Mouse (Mus musculus) neural tube, embryonic 12.5 days (tissue): ENCODE results near the gene Lrp4. TPM values are rescaled to one million over a fixed set of nuclear protein-coding genes. Genes with fewer than 3 reads are reported as not detected.

ENCODE experiments used
- ATAC-seq: fragments of 200-750 bp; cut with Nextera tagmentation; 2 replicates; pipeline ENCODE4 v1.8.0; 2017; ENCODE audit warnings: low read depth, mild to moderate bottlenecking, moderate TSS enrichment, moderate library complexity; ENCODE audit not compliant: low FRiP score
- H3K27ac ChIP-seq: fragments of 300-500 bp; sonication (generic); 2 replicates; pipeline ENCODE4 v1.5.1; 2016
- H3K27me3 ChIP-seq: fragments of 300-500 bp; sonication (generic); replicated peaks from 2 replicates; pipeline ENCODE4 v1.6.1; 2016; ENCODE audit warnings: mild to moderate bottlenecking
- H3K36me3 ChIP-seq: fragments of 300-500 bp; sonication (generic); 2 replicates; pipeline ENCODE4 v1.6.1; 2016; ENCODE audit warnings: mild to moderate bottlenecking
- H3K4me1 ChIP-seq: fragments of 300-500 bp; sonication (generic); 2 replicates; pipeline ENCODE4 v1.6.1; 2016
- H3K4me2 ChIP-seq: fragments of 300-500 bp; sonication (generic); replicated peaks from 2 replicates; pipeline ENCODE4 v1.6.1; 2016; ENCODE audit warnings: mild to moderate bottlenecking
- H3K4me3 ChIP-seq: fragments of 300-500 bp; sonication (generic); 2 replicates; pipeline ENCODE4 v1.5.1; 2016
- H3K9ac ChIP-seq: fragments of 300-500 bp; sonication (generic); 2 replicates; pipeline ENCODE4 v1.6.1; 2016; ENCODE audit warnings: mild to moderate bottlenecking
- H3K9me3 ChIP-seq: fragments of 300-500 bp; sonication (generic); 2 replicates; pipeline ENCODE4 v1.6.1; 2016; ENCODE audit warnings: mild to moderate bottlenecking
- WGBS: fragments of 180-500 bp; shearing (Covaris S2); methylation state at CpG from one replicate; pipeline ENCODE4 v1.1.7; 2016; 5-methylcytosine and 5-hydroxymethylcytosine counted together
- polyA plus RNA-seq: library from polyadenylated mRNA; unstranded; fragments of >200 nt; fragmentation: Nextera tagmentation; extraction: Ambion mirVana; gene quantifications from 2 replicates; pipeline ENCODE4 v1.2.1, GENCODE M21; 2016

Lrp4 gene
- polyA plus RNA-seq, 1 experiment from 2014 or later, result 5.3 TPM

GRCm38 (mm10) chr2:91455826-91456225 lies 1.5 kb upstream of the Lrp4 start:
- WGBS, result 3% methylated on average over 4 of the region's 4 CpGs
- Histone ChIP-seq H3K4me3 (no peak overlapping the region), H3K27ac (no peak overlapping the region), H3K4me1 (peaks cover 17% of the 10 kb centered on the region; the same call in 1 of the 2 replicates), H3K36me3 (no peaks in the 10 kb centered on the region), H3K9ac (no peak overlapping the region), H3K4me2 (no peak overlapping the region), H3K9me3 (no peaks in the 10 kb centered on the region), H3K27me3 (no peaks in the 10 kb centered on the region)
- ATAC-seq, result no peak

GRCm38 (mm10) chr2:91456491-91457100 lies 715 bp upstream of the Lrp4 start:
- Histone ChIP-seq H3K27ac (no peak overlapping the region), H3K4me1 (peaks cover 24% of the 10 kb centered on the region), H3K27me3 (no peaks in the 10 kb centered on the region), H3K4me3 (peak overlapping the region; percentile 72), H3K9ac (no peak overlapping the region), H3K36me3 (no peaks in the 10 kb centered on the region), H3K9me3 (no peaks in the 10 kb centered on the region), H3K4me2 (peak overlapping the region; percentile 97)
- 43% methylated on average over 9 of the region's 9 CpGs for WGBS
- no peak for ATAC-seq

GRCm38 (mm10) chr2:91457656-91458251 lies 443 bp downstream of the Lrp4 start:
- WGBS, result under 1% methylated on average over 45 of the region's 45 CpGs
- peak; percentile 51 for ATAC-seq
- H3K4me1 ChIP-seq, result peaks cover 35% of the 10 kb centered on the region

GRCm38 (mm10) chr2:91458252-91458672 lies 951 bp downstream of the Lrp4 start:
- Histone ChIP-seq H3K27ac (0 out of 2 replicates have a peak overlapping the region, but pooled peaks have one; percentile 23), H3K4me1 (peaks cover 40% of the 10 kb centered on the region), H3K27me3 (no peaks in the 10 kb centered on the region), H3K4me3 (peak overlapping the region; percentile 72), H3K4me2 (peak overlapping the region; percentile 97), H3K36me3 (no peaks in the 10 kb centered on the region), H3K9me3 (no peaks in the 10 kb centered on the region), H3K9ac (peak overlapping the region; percentile 80)
- ATAC-seq, result peak; percentile 39
- WGBS, result under 1% methylated on average over 21 of the region's 21 CpGs

More at GRCm38 (mm10) chr2:91457656-91458251, 443 bp downstream of the Lrp4 start:
- Histone ChIP-seq H3K9me3 (no peaks in the 10 kb centered on the region), H3K27me3 (no peaks in the 10 kb centered on the region), H3K9ac (peak overlapping the region; percentile 80), H3K36me3 (no peaks in the 10 kb centered on the region), H3K4me2 (peak overlapping the region; percentile 97), H3K27ac (peak overlapping the region; percentile 50), H3K4me3 (peak overlapping the region; percentile 72)

GRCm38 (mm10) chr2:91458673-91459391 lies 1.5 kb downstream of the Lrp4 start:
- Histone ChIP-seq H3K27ac (0 out of 2 replicates have a peak overlapping the region, but pooled peaks have one; percentile 23), H3K4me3 (peak overlapping the region; percentile 72), H3K9me3 (no peaks in the 10 kb centered on the region), H3K4me2 (peak overlapping the region; percentile 97), H3K9ac (peak overlapping the region; percentile 80), H3K27me3 (no peaks in the 10 kb centered on the region), H3K36me3 (no peaks in the 10 kb centered on the region), H3K4me1 (peaks cover 40% of the 10 kb centered on the region)
- under 1% methylated on average over 32 of the region's 32 CpGs for WGBS
- ATAC-seq, result peak; percentile 15; the same call in 1 of the 2 replicates

- Histone ChIP-seq H3K9ac (no peak overlapping the region), H3K36me3 (no peaks in the 10 kb centered on the region), H3K27me3 (no peaks in the 10 kb centered on the region), H3K4me1 (peaks cover 40% of the 10 kb centered on the region), H3K4me3 (no peak overlapping the region), H3K27ac (no peak overlapping the region), H3K9me3 (no peaks in the 10 kb centered on the region), H3K4me2 (peak overlapping the region; percentile 97; the same call in 1 of the 2 replicates)
- 93% methylated on average over 6 of the region's 6 CpGs for WGBS
- ATAC-seq, result no peak
Measured at GRCm38 (mm10) chr2:91460076-91460475, 2.8 kb downstream of the Lrp4 start.

GRCm38 (mm10) chr2:91460771-91461170 lies 3.5 kb downstream of the Lrp4 start:
- H3K36me3 ChIP-seq, result no peaks in the 10 kb centered on the region
- no peak for ATAC-seq
- no peaks in the 10 kb centered on the region for H3K27me3 ChIP-seq
- H3K4me2 ChIP-seq, result no peak overlapping the region
- no peak overlapping the region for H3K9ac ChIP-seq
- peaks cover 40% of the 10 kb centered on the region for H3K4me1 ChIP-seq
- no peak overlapping the region for H3K4me3 ChIP-seq
- no peak overlapping the region for H3K27ac ChIP-seq
- H3K9me3 ChIP-seq, result no peaks in the 10 kb centered on the region
- WGBS, result 54% methylated on average over 7 of the region's 7 CpGs

- Histone ChIP-seq H3K9ac (no peak overlapping the region), H3K4me1 (peaks cover 40% of the 10 kb centered on the region), H3K36me3 (no peaks in the 10 kb centered on the region), H3K27ac (no peak overlapping the region), H3K4me2 (0 out of 2 replicates have a peak overlapping the region, but pooled peaks have one; percentile 12), H3K27me3 (no peaks in the 10 kb centered on the region), H3K9me3 (no peaks in the 10 kb centered on the region), H3K4me3 (no peak overlapping the region)
- ATAC-seq, result no peak
- 42% methylated on average over 3 of the region's 3 CpGs for WGBS
Measured at GRCm38 (mm10) chr2:91461341-91461740, 4.0 kb downstream of the Lrp4 start.

- Histone ChIP-seq H3K27ac (no peak overlapping the region), H3K9me3 (no peaks in the 10 kb centered on the region), H3K4me2 (peak overlapping the region; percentile 54), H3K36me3 (no peaks in the 10 kb centered on the region), H3K27me3 (no peaks in the 10 kb centered on the region), H3K4me1 (peaks cover 38% of the 10 kb centered on the region), H3K9ac (no peak overlapping the region), H3K4me3 (no peak overlapping the region)
- no peak for ATAC-seq
- 0% methylated on average over 2 of the region's 2 CpGs for WGBS
Measured at GRCm38 (mm10) chr2:91462196-91462595, 4.9 kb downstream of the Lrp4 start.

GRCm38 (mm10) chr2:91462681-91463080 lies 5.4 kb downstream of the Lrp4 start:
- peak overlapping the region; percentile 5; the same call in 1 of the 2 replicates for H3K4me3 ChIP-seq
- 4% methylated on average over 12 of the region's 12 CpGs for WGBS
- H3K27ac ChIP-seq, result no peak overlapping the region
- peak overlapping the region; percentile 48; the same call in 1 of the 2 replicates for H3K9ac ChIP-seq
- peaks cover 38% of the 10 kb centered on the region for H3K4me1 ChIP-seq
- ATAC-seq, result peak; percentile 22; the same call in 1 of the 2 replicates
- no peaks in the 10 kb centered on the region for H3K9me3 ChIP-seq
- peak overlapping the region; percentile 54 for H3K4me2 ChIP-seq
- H3K27me3 ChIP-seq, result no peaks in the 10 kb centered on the region
- no peaks in the 10 kb centered on the region for H3K36me3 ChIP-seq

GRCm38 (mm10) chr2:91465934-91466333 lies 8.6 kb downstream of the Lrp4 start:
- Histone ChIP-seq H3K27ac (no peak overlapping the region), H3K36me3 (no peaks in the 10 kb centered on the region), H3K4me3 (no peak overlapping the region), H3K27me3 (no peaks in the 10 kb centered on the region), H3K9me3 (no peaks in the 10 kb centered on the region), H3K9ac (no peak overlapping the region), H3K4me2 (no peak overlapping the region), H3K4me1 (peaks cover 44% of the 10 kb centered on the region)
- no peak for ATAC-seq
- WGBS, result 91% methylated on average over 3 of the region's 3 CpGs

GRCm38 (mm10) chr2:91467613-91468012 lies 10.3 kb downstream of the Lrp4 start:
- H3K4me1 ChIP-seq, result peaks cover 29% of the 10 kb centered on the region
- H3K27ac ChIP-seq, result no peak overlapping the region
- H3K4me3 ChIP-seq, result no peak overlapping the region
- H3K9ac ChIP-seq, result no peak overlapping the region
- no peak for ATAC-seq
- WGBS, result 72% methylated on average over 8 of the region's 8 CpGs
- H3K27me3 ChIP-seq, result no peaks in the 10 kb centered on the region
- no peaks in the 10 kb centered on the region for H3K36me3 ChIP-seq
- H3K4me2 ChIP-seq, result no peak overlapping the region
- no peaks in the 10 kb centered on the region for H3K9me3 ChIP-seq
